Mouse (Mus musculus) embryonic facial prominence, embryonic 10.5 days (tissue): Measurements from ENCODE around the gene Peli2. TPM values are rescaled to one million over a fixed set of nuclear protein-coding genes. Genes with fewer than 3 reads are reported as not detected.
A peak's percentile ranks its signal among the peaks of the same experiment; 100 is the strongest.

Experiments
- DNase-seq: peaks from one replicate; pipeline ENCODE4 v3.0.0-alpha.2; 2017; ENCODE audit warnings: low spot score
- H3K27ac ChIP-seq: fragments of 300-500 bp; sonication (generic); replicated peaks from 2 replicates; pipeline ENCODE4 v1.5.1; 2016; ENCODE audit warnings: mild to moderate bottlenecking
- H3K27me3 ChIP-seq: fragments of 300-500 bp; sonication (generic); replicated peaks from 2 replicates; pipeline ENCODE4 v1.6.1; 2016; ENCODE audit warnings: low read depth, mild to moderate bottlenecking; ENCODE audit not compliant: poor library complexity, severe bottlenecking
- H3K36me3 ChIP-seq: fragments of 300-500 bp; sonication (generic); replicated peaks from 2 replicates; pipeline ENCODE4 v1.6.1; 2016; ENCODE audit warnings: mild to moderate bottlenecking, moderate library complexity
- H3K4me1 ChIP-seq: fragments of 300-500 bp; sonication (generic); 2 replicates; pipeline ENCODE4 v1.6.1; 2016
- H3K4me3 ChIP-seq: fragments of 300-500 bp; sonication (generic); 2 replicates; pipeline ENCODE4 v1.5.1; 2016; ENCODE audit warnings: mild to moderate bottlenecking, moderate library complexity
- H3K9me3 ChIP-seq: fragments of 300-500 bp; sonication (generic); 2 replicates; pipeline ENCODE4 v1.6.1; 2016; ENCODE audit warnings: mild to moderate bottlenecking
- WGBS: fragments of 180-500 bp; shearing (Covaris S2); methylation state at CpG from one replicate; pipeline ENCODE4 v1.1.7; 2016; 5-methylcytosine and 5-hydroxymethylcytosine counted together
- polyA plus RNA-seq: library from polyadenylated mRNA; unstranded; fragments of >200 nt; fragmentation: Nextera tagmentation; extraction: Ambion mirVana; gene quantifications from 2 replicates; pipeline ENCODE4 v1.2.1, GENCODE M21; 2016

The Peli2 gene
- polyA plus RNA-seq, 1 experiment from 2014 or later = 8.0 TPM

GRCm38 (mm10) chr14:48178304-48178995, 57.8 kb downstream of the Peli2 start:
- WGBS = 85% methylated on average over 15 of the region's 15 CpGs

GRCm38 (mm10) chr14:48179021-48179420, 58.4 kb downstream of the Peli2 start:
- Histone ChIP-seq H3K9me3 (peaks cover 10% of the 10 kb centered on the region; the same call in 1 of the 2 replicates), H3K4me3 (no peak overlapping the region), H3K27me3 (no peaks in the 10 kb centered on the region), H3K4me1 (peaks cover 13% of the 10 kb centered on the region; the same call in 1 of the 2 replicates), H3K27ac (no peak overlapping the region), H3K36me3 (peaks cover 35% of the 10 kb centered on the region)
- no peak for DNase-seq
- 88% methylated on average over 8 of the region's 8 CpGs for WGBS

More at GRCm38 (mm10) chr14:48178304-48178995, 57.8 kb downstream of the Peli2 start:
- Histone ChIP-seq H3K4me3 (no peak overlapping the region), H3K27me3 (no peaks in the 10 kb centered on the region), H3K9me3 (peaks cover 10% of the 10 kb centered on the region; the same call in 1 of the 2 replicates), H3K36me3 (peaks cover 29% of the 10 kb centered on the region), H3K27ac (0 out of 2 replicates have a peak overlapping the region, but pooled peaks have one; percentile 30), H3K4me1 (peaks cover 13% of the 10 kb centered on the region; the same call in 1 of the 2 replicates)
- DNase-seq = no peak

- Histone ChIP-seq H3K27ac (no peak overlapping the region), H3K4me3 (no peak overlapping the region), H3K36me3 (peaks cover 39% of the 10 kb centered on the region), H3K9me3 (peaks cover 9% of the 10 kb centered on the region; the same call in 1 of the 2 replicates), H3K27me3 (no peaks in the 10 kb centered on the region), H3K4me1 (peaks cover 6% of the 10 kb centered on the region; the same call in 1 of the 2 replicates)
- no peak for DNase-seq
- 87% methylated on average over 6 of the region's 6 CpGs for whole genome bisulfite sequencing
Observed at GRCm38 (mm10) chr14:48186302-48186701, 65.7 kb downstream of the Peli2 start.

- H3K27ac ChIP-seq = no peak overlapping the region
- H3K4me1 ChIP-seq = peaks cover 6% of the 10 kb centered on the region; the same call in 1 of the 2 replicates
- H3K4me3 ChIP-seq = no peak overlapping the region
- 83% methylated on average over 9 of the region's 9 CpGs for WGBS
- H3K36me3 ChIP-seq = peaks cover 32% of the 10 kb centered on the region
- DNase-seq = no peak
- H3K9me3 ChIP-seq = peaks cover 4% of the 10 kb centered on the region; the same call in 1 of the 2 replicates
- H3K27me3 ChIP-seq = no peaks in the 10 kb centered on the region
Observed at GRCm38 (mm10) chr14:48187100-48187499, 66.5 kb downstream of the Peli2 start.

GRCm38 (mm10) chr14:48189330-48189729, 68.7 kb downstream of the Peli2 start:
- 48% methylated on average over 8 of the region's 8 CpGs for WGBS
- no peaks in the 10 kb centered on the region for H3K9me3 ChIP-seq
- peak; percentile 55 for DNase-seq
- no peaks in the 10 kb centered on the region for H3K27me3 ChIP-seq
- peaks cover 10% of the 10 kb centered on the region; the same call in 1 of the 2 replicates for H3K4me1 ChIP-seq
- H3K36me3 ChIP-seq = peaks cover 11% of the 10 kb centered on the region
- H3K27ac ChIP-seq = no peak overlapping the region
- H3K4me3 ChIP-seq = no peak overlapping the region

- WGBS = 90% methylated on average over 5 of the region's 5 CpGs
- no peaks in the 10 kb centered on the region for H3K9me3 ChIP-seq
Observed at GRCm38 (mm10) chr14:48190946-48191345, 70.3 kb downstream of the Peli2 start.

GRCm38 (mm10) chr14:48191925-48192324, 71.3 kb downstream of the Peli2 start:
- H3K27me3 ChIP-seq = no peaks in the 10 kb centered on the region
- DNase-seq = no peak
- H3K9me3 ChIP-seq = no peaks in the 10 kb centered on the region
- H3K4me1 ChIP-seq = peaks cover 12% of the 10 kb centered on the region; the same call in 1 of the 2 replicates
- H3K36me3 ChIP-seq = no peaks in the 10 kb centered on the region
- H3K4me3 ChIP-seq = no peak overlapping the region
- no peak overlapping the region for H3K27ac ChIP-seq
- 90% methylated on average over 3 of the region's 3 CpGs for WGBS

More at GRCm38 (mm10) chr14:48190946-48191345, 70.3 kb downstream of the Peli2 start:
- H3K27me3 ChIP-seq = no peaks in the 10 kb centered on the region
- no peak for DNase-seq
- H3K4me1 ChIP-seq = peaks cover 10% of the 10 kb centered on the region; the same call in 1 of the 2 replicates
- H3K36me3 ChIP-seq = no peaks in the 10 kb centered on the region
- no peak overlapping the region for H3K27ac ChIP-seq
- H3K4me3 ChIP-seq = no peak overlapping the region

GRCm38 (mm10) chr14:48196804-48197203, 76.2 kb downstream of the Peli2 start:
- 73% methylated on average over 5 of the region's 5 CpGs for whole genome bisulfite sequencing
- H3K36me3 ChIP-seq = no peaks in the 10 kb centered on the region

GRCm38 (mm10) chr14:48197287-48197686, 76.7 kb downstream of the Peli2 start:
- WGBS = 89% methylated on average over 7 of the region's 7 CpGs
- H3K4me1 ChIP-seq = peaks cover 48% of the 10 kb centered on the region
- no peak overlapping the region for H3K4me3 ChIP-seq
- no peaks in the 10 kb centered on the region for H3K36me3 ChIP-seq
- H3K9me3 ChIP-seq = no peaks in the 10 kb centered on the region
- no peaks in the 10 kb centered on the region for H3K27me3 ChIP-seq
- no peak for DNase-seq
- H3K27ac ChIP-seq = no peak overlapping the region

More at GRCm38 (mm10) chr14:48196804-48197203, 76.2 kb downstream of the Peli2 start:
- no peak for DNase-seq
- no peak overlapping the region for H3K4me3 ChIP-seq
- H3K9me3 ChIP-seq = no peaks in the 10 kb centered on the region
- peaks cover 43% of the 10 kb centered on the region for H3K4me1 ChIP-seq
- no peaks in the 10 kb centered on the region for H3K27me3 ChIP-seq
- no peak overlapping the region for H3K27ac ChIP-seq

GRCm38 (mm10) chr14:48198190-48198954, 77.7 kb downstream of the Peli2 start:
- WGBS = 72% methylated on average over 8 of the region's 8 CpGs
- H3K36me3 ChIP-seq = no peaks in the 10 kb centered on the region
- H3K9me3 ChIP-seq = no peaks in the 10 kb centered on the region
- no peak overlapping the region for H3K27ac ChIP-seq
- H3K27me3 ChIP-seq = no peaks in the 10 kb centered on the region
- no peak for DNase-seq
- H3K4me3 ChIP-seq = no peak overlapping the region
- H3K4me1 ChIP-seq = peaks cover 51% of the 10 kb centered on the region

GRCm38 (mm10) chr14:48198957-48199356, 78.3 kb downstream of the Peli2 start:
- H3K36me3 ChIP-seq = no peaks in the 10 kb centered on the region
- H3K27me3 ChIP-seq = no peaks in the 10 kb centered on the region
- H3K27ac ChIP-seq = no peak overlapping the region
- H3K4me3 ChIP-seq = no peak overlapping the region
- H3K4me1 ChIP-seq = peaks cover 52% of the 10 kb centered on the region
- 60% methylated on average over 16 of the region's 16 CpGs for WGBS
- DNase-seq = no peak
- H3K9me3 ChIP-seq = no peaks in the 10 kb centered on the region

- peaks cover 54% of the 10 kb centered on the region for H3K4me1 ChIP-seq
- 86% methylated on average over 4 of the region's 4 CpGs for WGBS
Observed at GRCm38 (mm10) chr14:48199506-48199905, 78.9 kb downstream of the Peli2 start.

More at GRCm38 (mm10) chr14:48199506-48199905, 78.9 kb downstream of the Peli2 start:
- Histone ChIP-seq H3K27me3 (no peaks in the 10 kb centered on the region), H3K36me3 (no peaks in the 10 kb centered on the region), H3K4me3 (no peak overlapping the region), H3K9me3 (no peaks in the 10 kb centered on the region), H3K27ac (no peak overlapping the region)
- no peak for DNase-seq
